Mouse (Mus musculus) liver, embryonic 12.5 days (tissue): ENCODE measurements around the gene BC025446. TPM values are rescaled to one million over a fixed set of nuclear protein-coding genes. Genes with fewer than 3 reads are reported as not detected.
"Not testable (repeated sequence)": the region's sequence is repeated elsewhere in the genome, so short reads cannot be mapped to it uniquely, and the experiment has no call there.

Experiments used
- ATAC-seq: fragments of 200-750 bp; cut with Nextera tagmentation; 2 replicates; pipeline ENCODE4 v1.8.0; 2017; ENCODE audit warnings: moderate number of reproducible peaks, mild to moderate bottlenecking, moderate library complexity
- H3K27ac ChIP-seq: fragments of 300-500 bp; sonication (generic); 2 replicates; pipeline ENCODE4 v1.5.1; 2016; ENCODE audit warnings: mild to moderate bottlenecking
- H3K27me3 ChIP-seq: fragments of 300-500 bp; sonication (generic); replicated peaks from 2 replicates; pipeline ENCODE4 v1.6.1; 2016; ENCODE audit warnings: mild to moderate bottlenecking, moderate library complexity
- H3K36me3 ChIP-seq: fragments of 300-500 bp; sonication (generic); 2 replicates; pipeline ENCODE4 v1.6.1; 2016; ENCODE audit warnings: mild to moderate bottlenecking, moderate library complexity
- H3K4me1 ChIP-seq: fragments of 300-500 bp; sonication (generic); 2 replicates; pipeline ENCODE4 v1.6.1; 2016
- H3K4me2 ChIP-seq: fragments of 300-500 bp; sonication (generic); 2 replicates; pipeline ENCODE4 v1.6.1; 2016; ENCODE audit warnings: mild to moderate bottlenecking, moderate library complexity
- H3K4me3 ChIP-seq: fragments of 300-500 bp; sonication (generic); 2 replicates; pipeline ENCODE4 v1.5.1; 2016; ENCODE audit warnings: mild to moderate bottlenecking, moderate library complexity
- H3K9ac ChIP-seq: fragments of 300-500 bp; sonication (generic); 2 replicates; pipeline ENCODE4 v1.6.1; 2016; ENCODE audit warnings: mild to moderate bottlenecking, moderate library complexity
- H3K9me3 ChIP-seq: fragments of 300-500 bp; sonication (generic); replicated peaks from 2 replicates; pipeline ENCODE4 v1.6.1; 2016; ENCODE audit warnings: mild to moderate bottlenecking, moderate library complexity
- WGBS: fragments of 180-500 bp; shearing (Covaris S2); methylation state at CpG from one replicate; pipeline ENCODE4 v1.1.7; 2016; ENCODE audit not compliant: insufficient replicate concordance; 5-methylcytosine and 5-hydroxymethylcytosine counted together
- polyA plus RNA-seq: library from polyadenylated mRNA; unstranded; fragments of >200 nt; fragmentation: Nextera tagmentation; extraction: Ambion mirVana; gene quantifications from 2 replicates; pipeline ENCODE4 v1.2.1, GENCODE M21; 2016

BC025446 gene
- polyA plus RNA-seq = 0.72 and 1.0 TPM in 2 replicates

DNA sequence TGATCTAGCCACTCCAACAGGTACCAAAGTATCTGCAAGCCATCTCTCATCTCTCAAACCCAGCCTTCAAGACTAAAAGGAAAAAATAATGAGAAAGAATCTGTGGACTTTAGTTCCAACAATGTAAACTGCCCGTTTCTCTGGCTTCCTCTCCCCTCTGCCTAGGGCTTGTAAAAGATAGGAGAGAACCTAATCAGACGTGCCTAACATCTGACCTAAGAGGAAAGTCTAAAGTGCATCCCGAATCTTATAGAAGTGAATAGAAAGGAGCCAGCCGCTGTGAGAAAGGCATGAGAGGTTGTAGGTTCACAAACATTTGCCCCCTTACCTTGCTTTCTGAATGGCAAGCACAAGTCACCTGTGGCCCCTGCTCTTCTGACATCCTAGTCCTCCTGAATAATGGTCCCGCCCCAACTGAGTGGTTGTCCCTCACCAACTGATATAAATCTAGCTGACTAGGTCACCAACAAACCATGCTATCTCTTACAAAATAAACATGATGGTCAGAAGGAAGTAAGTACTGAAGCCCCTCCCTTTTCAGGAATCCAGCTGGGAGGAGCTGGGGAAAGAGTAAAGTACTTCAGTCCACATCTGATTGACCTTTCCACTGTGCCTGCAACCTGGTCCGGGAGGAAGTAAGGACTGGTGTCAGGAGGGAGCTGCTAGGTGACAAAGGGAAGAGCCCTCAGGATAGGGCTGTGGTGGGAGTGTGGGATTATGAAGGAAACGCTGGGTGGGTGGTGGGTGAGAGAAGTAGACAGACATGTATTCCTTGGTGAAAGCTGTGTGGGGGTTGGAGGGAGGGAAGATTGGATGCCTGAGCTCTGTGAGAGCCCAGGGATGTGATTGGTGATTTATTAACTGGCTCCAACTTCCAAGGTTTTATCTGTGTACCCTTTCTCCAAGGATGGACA, at the start of gene BC025446:
Gene BC025446 (plus strand): TSS at position 599 of the 914 bp plus-strand sequence.
- 47% methylated on average over 7 of the region's 7 CpGs for WGBS
- no peak for ATAC-seq
- Histone ChIP-seq H3K4me2 (no peak within 1 kb of the TSS), H3K9me3 (no peaks in the 10 kb centered on the region; the same call in 1 of the 2 replicates), H3K4me3 (no peak within 1 kb of the TSS), H3K27me3 (no peaks in the 10 kb centered on the region), H3K36me3 (no peaks in the 10 kb centered on the region), H3K9ac (no peak within 1 kb of the TSS), H3K27ac (no peak within 1 kb of the TSS), H3K4me1 (no peaks in the 10 kb centered on the region)

DNA sequence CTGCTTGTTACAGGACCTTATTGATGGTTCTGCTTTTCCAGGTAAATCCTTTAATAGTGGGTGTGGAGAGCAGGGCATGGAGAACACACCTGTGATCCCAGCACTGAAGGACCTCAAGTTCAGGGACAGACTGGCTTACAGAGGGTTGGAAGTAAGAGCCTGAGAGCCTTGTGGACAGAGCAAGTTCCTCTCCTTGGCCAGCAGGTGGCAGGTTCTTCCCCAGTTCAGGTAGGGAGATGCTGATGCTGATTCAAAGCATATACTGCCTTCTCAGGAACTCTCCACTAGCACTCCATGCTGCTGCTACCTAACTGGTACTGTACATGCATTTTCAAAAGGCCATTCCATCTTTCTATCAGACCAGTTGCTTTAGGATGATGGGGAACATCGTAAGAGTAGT, 40.7 kb upstream of the BC025446 start:
- ATAC-seq = no peak
- WGBS = 33% methylated on average over 1 of the region's 1 CpGs
- no peaks in the 10 kb centered on the region for H3K27me3 ChIP-seq
- no peak overlapping the region for H3K4me2 ChIP-seq
- no peaks in the 10 kb centered on the region for H3K4me1 ChIP-seq
- H3K27ac ChIP-seq = no peak overlapping the region
- no peaks in the 10 kb centered on the region for H3K36me3 ChIP-seq
- H3K4me3 ChIP-seq = no peak overlapping the region
- no peaks in the 10 kb centered on the region for H3K9me3 ChIP-seq
- H3K9ac ChIP-seq = no peak overlapping the region

DNA sequence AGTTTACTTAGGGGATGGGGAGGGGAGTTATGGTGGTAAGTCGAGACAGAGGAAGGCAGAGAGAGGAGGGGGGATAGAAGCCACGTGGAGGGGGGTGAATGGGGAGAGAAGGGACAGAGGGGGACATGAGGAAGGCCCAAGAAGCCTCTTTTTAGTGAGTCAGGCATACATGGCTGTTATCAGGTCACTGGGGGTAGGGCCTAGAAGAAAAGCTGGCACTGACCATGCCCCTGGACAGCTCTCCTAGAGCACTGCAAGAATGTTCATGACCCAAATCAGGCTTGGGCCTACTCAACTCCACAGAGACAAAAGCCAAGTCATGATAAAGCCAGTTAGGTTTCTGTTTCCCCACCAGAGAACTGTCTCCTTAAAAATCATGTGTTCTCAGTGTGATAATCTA, 29.9 kb upstream of the BC025446 start:
- Histone ChIP-seq H3K9ac (no peak overlapping the region), H3K4me2 (no peak overlapping the region), H3K27me3 (no peaks in the 10 kb centered on the region), H3K9me3 (no peaks in the 10 kb centered on the region), H3K4me3 (no peak overlapping the region), H3K36me3 (no peaks in the 10 kb centered on the region), H3K27ac (no peak overlapping the region), H3K4me1 (no peaks in the 10 kb centered on the region)
- 10% methylated on average over 2 of the region's 2 CpGs for WGBS
- ATAC-seq = no peak

DNA sequence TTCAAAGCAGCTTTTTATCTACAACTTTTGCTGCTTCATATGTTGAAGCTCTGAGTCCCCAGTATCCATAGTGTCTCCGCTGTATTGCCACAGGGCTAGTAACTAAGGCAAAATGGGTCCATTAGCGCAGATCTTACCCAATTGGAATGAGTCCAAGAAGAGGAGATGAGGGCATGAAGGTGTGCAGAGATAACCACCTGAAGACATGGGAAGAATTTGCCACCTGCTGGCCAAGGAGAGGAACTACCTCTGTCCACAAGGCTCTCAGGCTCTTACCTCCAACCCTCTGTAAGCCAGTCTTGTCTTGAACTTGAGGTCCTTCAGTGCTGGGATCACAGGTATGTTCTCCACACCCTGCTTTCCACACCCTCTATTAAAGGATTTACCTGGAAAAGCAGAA, 27.1 kb upstream of the BC025446 start:
- Histone ChIP-seq H3K9ac (no peak overlapping the region), H3K27me3 (no peaks in the 10 kb centered on the region), H3K36me3 (no peaks in the 10 kb centered on the region), H3K27ac (no peak overlapping the region), H3K4me2 (no peak overlapping the region), H3K4me3 (no peak overlapping the region), H3K4me1 (no peaks in the 10 kb centered on the region), H3K9me3 (no peaks in the 10 kb centered on the region)
- WGBS = 54% methylated on average over 2 of the region's 2 CpGs
- ATAC-seq = no peak

DNA sequence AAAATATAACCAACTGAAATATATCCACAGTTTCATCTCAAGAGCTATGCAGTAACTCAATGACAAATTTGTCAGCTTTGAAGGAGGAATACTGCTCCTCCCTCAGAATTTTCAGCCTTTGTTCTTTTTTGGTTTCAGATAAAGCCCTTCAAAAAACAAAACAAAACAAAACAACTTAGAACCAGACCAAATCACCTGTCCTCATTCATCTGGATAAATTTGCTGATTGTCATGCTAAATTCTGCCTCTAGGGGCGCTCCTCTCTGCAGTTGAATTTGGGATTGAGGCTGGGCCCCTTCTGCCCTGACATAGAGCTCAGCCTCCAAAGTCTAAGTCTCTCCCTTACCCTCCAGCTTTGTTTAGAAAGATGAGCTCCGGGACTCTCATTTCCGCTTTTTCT, 25.6 kb upstream of the BC025446 start:
- not testable (repeated sequence) for H3K9ac ChIP-seq, H3K27ac ChIP-seq, H3K4me1 ChIP-seq, H3K27me3 ChIP-seq, H3K4me3 ChIP-seq, H3K36me3 ChIP-seq, H3K9me3 ChIP-seq, ATAC-seq, H3K4me2 ChIP-seq
- 0% methylated on average over 1 of the region's 3 CpGs for WGBS

GRCm38 (mm10) chr15:75216831-75217230, 655 bp downstream of the BC025446 start:
- no peaks in the 10 kb centered on the region for H3K36me3 ChIP-seq
- no peak overlapping the region for H3K4me3 ChIP-seq
- no peaks in the 10 kb centered on the region; the same call in 1 of the 2 replicates for H3K9me3 ChIP-seq
- WGBS = 64% methylated on average over 1 of the region's 1 CpGs
- no peak overlapping the region for H3K9ac ChIP-seq
- H3K4me1 ChIP-seq = no peaks in the 10 kb centered on the region
- H3K4me2 ChIP-seq = no peak overlapping the region
- ATAC-seq = no peak
- no peaks in the 10 kb centered on the region for H3K27me3 ChIP-seq
- H3K27ac ChIP-seq = no peak overlapping the region

DNA sequence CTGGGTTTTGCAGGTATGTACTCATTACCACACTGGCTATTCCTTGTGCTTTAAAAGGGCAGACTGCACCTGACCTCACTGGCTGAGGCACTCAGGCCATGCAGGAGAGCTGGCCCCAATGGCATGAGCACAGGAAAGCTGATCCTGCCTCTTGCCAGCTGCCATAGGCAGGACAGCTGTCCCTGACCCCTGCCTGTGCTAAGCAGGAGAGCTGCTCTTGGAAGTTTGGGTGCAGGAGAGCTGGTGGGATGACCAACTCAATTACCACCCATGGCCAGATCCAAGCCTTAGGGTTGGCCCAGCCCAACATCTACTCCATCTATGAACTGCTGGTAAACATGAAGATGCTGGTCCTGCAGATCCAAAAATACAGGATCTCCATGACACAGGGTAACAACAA, 5.8 kb downstream of the BC025446 start:
- H3K9ac ChIP-seq = no peak overlapping the region
- no peaks in the 10 kb centered on the region for H3K27me3 ChIP-seq
- no peak overlapping the region for H3K4me3 ChIP-seq
- ATAC-seq = no peak
- H3K36me3 ChIP-seq = no peaks in the 10 kb centered on the region
- H3K27ac ChIP-seq = no peak overlapping the region
- H3K4me1 ChIP-seq = no peaks in the 10 kb centered on the region
- H3K4me2 ChIP-seq = no peak overlapping the region
- H3K9me3 ChIP-seq = peaks cover 5% of the 10 kb centered on the region; the same call in 1 of the 2 replicates

- Histone ChIP-seq H3K27ac (no peak overlapping the region), H3K4me2 (no peak overlapping the region), H3K4me3 (no peak overlapping the region), H3K36me3 (no peaks in the 10 kb centered on the region), H3K9me3 (no peaks in the 10 kb centered on the region), H3K9ac (no peak overlapping the region), H3K4me1 (no peaks in the 10 kb centered on the region), H3K27me3 (no peaks in the 10 kb centered on the region)
- WGBS = 69% methylated on average over 3 of the region's 3 CpGs
- no peak for ATAC-seq
Measured at GRCm38 (mm10) chr15:75237736-75238288, 21.6 kb downstream of the BC025446 start.

- no peak overlapping the region for H3K4me2 ChIP-seq
- no peaks in the 10 kb centered on the region for H3K9me3 ChIP-seq
- H3K9ac ChIP-seq = no peak overlapping the region
- no peaks in the 10 kb centered on the region for H3K4me1 ChIP-seq
- no peak for ATAC-seq
- no peak overlapping the region for H3K4me3 ChIP-seq
- H3K27me3 ChIP-seq = no peaks in the 10 kb centered on the region
- WGBS = 61% methylated on average over 2 of the region's 2 CpGs
- no peaks in the 10 kb centered on the region for H3K36me3 ChIP-seq
- H3K27ac ChIP-seq = no peak overlapping the region
Measured at GRCm38 (mm10) chr15:75240558-75240957, 24.4 kb downstream of the BC025446 start.

DNA sequence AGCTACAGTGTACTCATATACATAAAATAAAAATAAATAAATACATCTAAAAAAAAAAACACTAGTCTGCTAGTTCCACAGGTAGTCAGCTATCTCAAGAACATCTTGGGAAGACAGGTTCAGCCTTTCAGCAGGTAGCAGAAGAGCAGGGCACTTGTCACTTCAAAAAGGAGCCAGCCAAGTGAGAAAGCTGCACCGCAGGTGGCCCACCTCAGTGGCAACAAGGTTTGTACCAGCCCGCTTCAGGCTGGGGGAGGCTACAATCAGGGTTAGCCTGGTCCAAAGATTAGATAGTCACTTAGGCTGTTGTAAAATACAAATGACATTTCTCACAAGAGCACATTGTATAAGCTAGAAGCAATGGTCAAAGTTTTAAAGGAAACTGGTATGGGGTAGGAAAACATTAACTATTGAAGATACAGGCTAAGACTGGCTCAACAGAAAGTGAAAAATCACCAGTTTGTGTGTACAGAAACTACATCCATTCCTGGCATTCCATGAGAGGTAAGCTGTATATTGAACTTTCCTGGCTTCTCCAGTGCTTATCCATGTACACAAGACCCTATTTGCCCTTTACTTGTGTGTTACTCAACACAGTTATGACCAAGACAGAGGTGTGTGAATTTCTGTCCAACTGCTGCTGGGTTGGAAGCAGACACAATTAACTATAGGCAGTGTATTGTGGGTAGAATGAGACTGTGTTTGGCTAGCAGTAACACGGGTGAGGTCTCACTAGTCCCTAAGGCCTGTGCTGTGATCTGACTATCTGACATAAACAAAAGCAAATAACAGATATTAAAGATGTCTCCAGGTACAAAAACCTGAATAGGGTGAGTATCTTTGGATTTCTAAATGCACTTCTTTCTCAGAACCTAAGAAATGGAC, 26.8 kb downstream of the BC025446 start:
- H3K4me2 ChIP-seq = no peak overlapping the region
- H3K27ac ChIP-seq = no peak overlapping the region
- H3K4me1 ChIP-seq = no peaks in the 10 kb centered on the region
- no peak overlapping the region for H3K9ac ChIP-seq
- ATAC-seq = no peak
- no peak overlapping the region for H3K4me3 ChIP-seq
- no peaks in the 10 kb centered on the region for H3K36me3 ChIP-seq
- no peaks in the 10 kb centered on the region for H3K9me3 ChIP-seq
- H3K27me3 ChIP-seq = no peaks in the 10 kb centered on the region
- 60% methylated on average over 3 of the region's 3 CpGs for WGBS

DNA sequence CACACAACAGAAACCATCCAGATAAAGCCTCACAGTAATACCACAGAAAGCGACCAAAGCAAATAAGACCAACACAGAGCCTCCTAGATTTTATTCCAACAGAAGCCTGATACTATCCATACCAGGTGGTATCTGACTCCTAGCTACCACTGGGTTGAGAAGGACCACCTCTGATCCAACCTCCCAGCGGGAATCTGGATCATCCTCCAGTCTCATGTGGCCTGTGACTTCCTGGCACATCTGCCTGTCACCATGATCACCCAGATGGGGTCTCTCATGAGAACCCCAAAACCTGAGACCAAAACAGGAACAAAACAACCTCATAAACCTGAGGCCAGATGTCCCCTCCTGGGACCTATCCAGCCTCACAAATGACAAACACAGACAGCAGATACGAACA, 38.5 kb downstream of the BC025446 start:
- Histone ChIP-seq H3K9me3 (no peaks in the 10 kb centered on the region), H3K36me3 (no peaks in the 10 kb centered on the region), H3K4me1 (no peaks in the 10 kb centered on the region), H3K4me3 (no peak overlapping the region), H3K27me3 (no peaks in the 10 kb centered on the region), H3K9ac (no peak overlapping the region), H3K4me2 (no peak overlapping the region), H3K27ac (no peak overlapping the region)
- 56% methylated on average over 3 of the region's 3 CpGs for WGBS
- ATAC-seq = no peak

- no peak overlapping the region for H3K9ac ChIP-seq
- no peaks in the 10 kb centered on the region for H3K27me3 ChIP-seq
- ATAC-seq = no peak
- H3K4me2 ChIP-seq = no peak overlapping the region
- no peak overlapping the region for H3K4me3 ChIP-seq
- H3K27ac ChIP-seq = no peak overlapping the region
- no peaks in the 10 kb centered on the region for H3K4me1 ChIP-seq
- no peaks in the 10 kb centered on the region for H3K9me3 ChIP-seq
- H3K36me3 ChIP-seq = no peaks in the 10 kb centered on the region
Measured at GRCm38 (mm10) chr15:75265863-75266262, 49.7 kb downstream of the BC025446 start.
